Mouse (Mus musculus): Measurements from ENCODE around the gene Rd3l.

- TF ChIP-seq CTCF (IDR thresholded peaks at IDR 0.05; ENCODE audit: low read depth, low read length), result no peak
- no peak for TF ChIP-seq GATA1 (IDR thresholded peaks at IDR 0.05; ENCODE audit: borderline replicate concordance, low read length)
- TF ChIP-seq GATA2 (IDR thresholded peaks at IDR 0.05; ENCODE audit: borderline replicate concordance, low read depth, low read length), result no peak
Measured at GRCm38 (mm10) chr12:111963339-111963738, 17.8 kb downstream of the Rd3l start.

All from G1E (cell line).